In the genomic region with DNA sequence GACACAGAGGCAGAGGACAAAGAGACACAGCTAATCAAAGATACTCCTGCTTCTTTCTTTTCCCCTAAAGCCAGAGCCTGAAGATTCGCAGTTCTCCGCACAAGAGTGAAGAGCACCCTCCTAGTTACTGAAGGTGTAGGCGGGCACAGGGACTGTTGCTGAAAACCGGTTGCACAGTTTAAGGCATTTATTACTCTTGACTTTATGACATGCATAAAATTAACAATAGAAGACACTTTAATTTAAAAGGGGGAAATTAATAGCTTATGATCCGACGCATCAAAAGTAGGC, we compare ENCODE assay signal across 15 mouse cellular contexts.
DNase-seq lines count a peak whose midpoint lies in the region; ATAC-seq and TF ChIP-seq lines count a peak whose summit lies in the region.
"Had no signal": no experiment of that assay in that cellular context is flagged by ENCODE, and none has a peak within 500 bp of the region (broad histone marks: within the 10 kb centered on the region; RNA-seq: fewer than 3 reads in every experiment).

No protein-coding gene starts in this region.

- ATAC-seq in hindbrain, embryonic 12.5 days (ENCODE audit: low FRiP score), result no peak
- ATAC-seq in midbrain, embryonic 11.5 days (ENCODE audit: low FRiP score), result no peak
- ATAC-seq in neural tube, embryonic 15.5 days (ENCODE audit: low FRiP score), result no peak; the same call in 1 of the 2 replicates
- no peak for ATAC-seq in erythroblast, adult 5-6 weeks (replicated peaks; ENCODE audit: low FRiP score, poor library complexity, severe bottlenecking)
- ATAC-seq: liver, embryonic 12.5 days; lung, postnatal 0 days had no signal

- peaks cover 39% of the 10 kb centered on the region for H3K27me3 ChIP-seq in hindbrain, embryonic 12.5 days
- peaks cover 31% of the 10 kb centered on the region for H3K27me3 ChIP-seq in midbrain, embryonic 11.5 days (ENCODE audit: control insufficient read depth, insufficient read depth, low read length)
- H3K27me3 ChIP-seq in neural tube, embryonic 15.5 days (replicated peaks), result no peaks in the 10 kb centered on the region
- H3K27me3 ChIP-seq: heart, embryonic 12.5 days had no signal

- DNase-seq in layer of hippocampus, adult 2 months (ENCODE audit: low spot score in 2 of 2), result no peak
- no peak for DNase-seq in layer of hippocampus, adult 18-20 months (ENCODE audit: low spot score in 2 of 2)
- DNase-seq in midbrain, embryonic 11.5 days (ENCODE audit: low spot score, missing footprints), result no peak
- DNase-seq in thymus, postnatal 10 days (ENCODE audit: low spot score in 2 of 2), result no peak
- DNase-seq in urinary bladder, adult 18-20 months (ENCODE audit: low spot score in 2 of 2), result no peak
- DNase-seq: adrenal gland, adult 2 months; gastrocnemius, postnatal 25 days; heart, postnatal 4 days; kidney, adult 2 months had no signal

- peak overlapping the region; percentile 21 for H3K4me2 ChIP-seq in hindbrain, embryonic 12.5 days (replicated peaks)
- H3K4me2 ChIP-seq in midbrain, embryonic 11.5 days, result no peak overlapping the region
- peak overlapping the region; percentile 41 for H3K4me2 ChIP-seq in neural tube, embryonic 15.5 days
- H3K4me2 ChIP-seq: heart, embryonic 12.5 days; liver, embryonic 12.5 days had no signal

- H3K9ac ChIP-seq in hindbrain, embryonic 12.5 days, result no peak overlapping the region
- no peak overlapping the region for H3K9ac ChIP-seq in midbrain, embryonic 11.5 days (ENCODE audit: low read length)
- no peak overlapping the region; the same call in 1 of the 2 replicates for H3K9ac ChIP-seq in neural tube, embryonic 15.5 days (replicated peaks)
- H3K9ac ChIP-seq: heart, embryonic 12.5 days; liver, embryonic 12.5 days had no signal

- no peaks in the 10 kb centered on the region for H3K36me3 ChIP-seq in hindbrain, embryonic 12.5 days
- H3K36me3 ChIP-seq in midbrain, embryonic 11.5 days (ENCODE audit: control insufficient read depth, insufficient read depth, low read length), result no peaks in the 10 kb centered on the region
- no peaks in the 10 kb centered on the region for H3K36me3 ChIP-seq in neural tube, embryonic 15.5 days
- H3K36me3 ChIP-seq: heart, embryonic 12.5 days; liver, embryonic 12.5 days had no signal

- peaks cover 21% of the 10 kb centered on the region for H3K4me1 ChIP-seq in hindbrain, embryonic 12.5 days
- peaks cover 3% of the 10 kb centered on the region; the same call in 1 of the 2 replicates for H3K4me1 ChIP-seq in midbrain, embryonic 11.5 days (ENCODE audit: control insufficient read depth, insufficient read depth, low read length)
- H3K4me1 ChIP-seq in neural tube, embryonic 15.5 days, result peaks cover 30% of the 10 kb centered on the region
- H3K4me1 ChIP-seq: heart, embryonic 12.5 days had no signal

- peak overlapping the region; percentile 30; the same call in 1 of the 2 replicates for H3K4me3 ChIP-seq in layer of hippocampus, adult 2 months
- H3K4me3 ChIP-seq in hindbrain, embryonic 12.5 days, result no peak overlapping the region
- no peak overlapping the region for H3K4me3 ChIP-seq in midbrain, embryonic 11.5 days (ENCODE audit: low read depth, low read length)
- no peak overlapping the region for H3K4me3 ChIP-seq in neural tube, embryonic 15.5 days (replicated peaks)
- H3K4me3 ChIP-seq: heart, embryonic 12.5 days; liver, embryonic 12.5 days had no signal

- 81% methylated on average over 6 of the region's 6 CpGs for WGBS in hindbrain, embryonic 12.5 days
- WGBS in midbrain, embryonic 11.5 days, result 87% methylated on average over 6 of the region's 6 CpGs
- WGBS in neural tube, embryonic 15.5 days, result 38% methylated on average over 6 of the region's 6 CpGs

- no peaks in the 10 kb centered on the region for H3K9me3 ChIP-seq in hindbrain, embryonic 12.5 days (replicated peaks)
- no peaks in the 10 kb centered on the region for H3K9me3 ChIP-seq in midbrain, embryonic 11.5 days (ENCODE audit: control insufficient read depth, low read length)
- H3K9me3 ChIP-seq in neural tube, embryonic 15.5 days (replicated peaks), result no peaks in the 10 kb centered on the region
- H3K9me3 ChIP-seq: heart, embryonic 12.5 days; liver, embryonic 12.5 days had no signal

- TF ChIP-seq CTCF in layer of hippocampus, adult 2 months (conservative IDR thresholded peaks at IDR 0.05), result no peak

- H3K27ac ChIP-seq in layer of hippocampus, adult 2 months, result peak overlapping the region; percentile 1; the same call in 1 of the 2 replicates
- peak overlapping the region; percentile 88 for H3K27ac ChIP-seq in hindbrain, embryonic 12.5 days
- peak overlapping the region; percentile 46; the same call in 1 of the 2 replicates for H3K27ac ChIP-seq in midbrain, embryonic 11.5 days (ENCODE audit: low read depth, low read length)
- H3K27ac ChIP-seq in neural tube, embryonic 15.5 days (replicated peaks), result peak overlapping the region; percentile 80
- H3K27ac ChIP-seq: liver, embryonic 12.5 days had no signal

Comparison
In these comparisons a context has a peak if more than half of its experiments do, and no peak if none do; other contexts are left out.
1. H3K27ac ChIP-seq: peak in every context shown above with its lines; median percentile 88 in hindbrain, embryonic 12.5 days; 80 in neural tube, embryonic 15.5 days; 46 in midbrain, embryonic 11.5 days; 1 in layer of hippocampus, adult 2 months.